Mouse (Mus musculus) CH12.LX (cell line): Measurements from ENCODE around the gene Samd10. TPM values are rescaled to one million over a fixed set of nuclear protein-coding genes. Genes with fewer than 3 reads are reported as not detected.

Source experiments
- DNase-seq: peaks from one replicate; pipeline ENCODE4 v3.0.0-alpha.2; 2013; ENCODE audit errors: extremely low read depth
- H3K27ac ChIP-seq: 2 replicates; pipeline ENCODE4 v1.5.1; 2012; ENCODE audit warnings: low read depth, mild to moderate bottlenecking, control low read depth, moderate library complexity; ENCODE audit not compliant: insufficient read depth
- H3K27me3 ChIP-seq: replicated peaks from 2 replicates; pipeline ENCODE3; 2012; ENCODE audit warnings: inconsistent platforms
- H3K36me3 ChIP-seq, 2 experiments: replicated peaks in 1 of 2; 2 replicates each; pipeline versions ENCODE3 to v1.6.1; 2012; ENCODE audit warnings: inconsistent platforms in 1 of 2, low read length in 1 of 2, mild to moderate bottlenecking in 1 of 2, mixed read lengths in 1 of 2, moderate library complexity in 1 of 2; ENCODE audit not compliant: control insufficient read depth in 1 of 2, insufficient read depth in 1 of 2
- H3K4me1 ChIP-seq, 2 experiments: 2 replicates each; pipeline ENCODE4 v1.6.1; 2012; ENCODE audit warnings: inconsistent platforms in 1 of 2, moderate library complexity in 1 of 2; ENCODE audit not compliant: insufficient read depth in 2 of 2, control insufficient read depth in 1 of 2
- H3K4me2 ChIP-seq: 2 replicates; pipeline ENCODE4 v1.6.1; 2012; ENCODE audit warnings: low read depth, mild to moderate bottlenecking, control low read depth; ENCODE audit not compliant: poor library complexity, insufficient read depth, severe bottlenecking
- H3K4me3 ChIP-seq, 3 experiments: fragments of 150-350 bp in 1 of 3; sonication (generic) in 1 of 3; replicated peaks in 1 of 3; 2 replicates each; pipeline versions ENCODE3 to v1.5.1; 2011 to 2012; ENCODE audit warnings: low read depth in 2 of 3, low read length in 2 of 3, mild to moderate bottlenecking in 2 of 3, moderate library complexity in 2 of 3, control low read depth in 1 of 3, improper control_type of control experiment in 1 of 3, inconsistent platforms in 1 of 3, mixed read lengths in 1 of 3; ENCODE audit not compliant: poor library complexity in 1 of 3
- H3K79me2 ChIP-seq: replicated peaks from 2 replicates; pipeline ENCODE4 v1.6.1; 2012; ENCODE audit warnings: mild to moderate bottlenecking, moderate library complexity; ENCODE audit not compliant: control insufficient read depth, poor library complexity, insufficient read depth, severe bottlenecking; ENCODE audit errors: extremely low read depth
- H3K9ac ChIP-seq: 2 replicates; pipeline ENCODE4 v1.6.1; 2012; ENCODE audit warnings: low read depth, mild to moderate bottlenecking, control low read depth, moderate library complexity; ENCODE audit not compliant: insufficient read depth
- H3K9me3 ChIP-seq: replicated peaks from 2 replicates; pipeline ENCODE3; 2012; ENCODE audit warnings: low read length, inconsistent platforms, mixed read lengths
- CTCF ChIP-seq, 2 experiments: IDR thresholded peaks in 1 of 2; conservative IDR thresholded peaks in 1 of 2; 2 replicates each; pipeline ENCODE4 v1.5.1; 2011 to 2012; ENCODE audit warnings: low read depth in 2 of 2, low read length in 2 of 2, improper control_type of control experiment in 1 of 2, inconsistent platforms in 1 of 2, mild to moderate bottlenecking in 1 of 2, moderate library complexity in 1 of 2
- ELF1 ChIP-seq: IDR thresholded peaks from 2 replicates; pipeline ENCODE4 v1.6.1; 2014; ENCODE audit warnings: low read depth, mild to moderate bottlenecking, inconsistent platforms, low read length, improper control_type of control experiment
- EP300 ChIP-seq: IDR thresholded peaks from 2 replicates; pipeline ENCODE4 v1.6.1; 2011; ENCODE audit warnings: low read length, improper control_type of control experiment
- HCFC1 ChIP-seq: IDR thresholded peaks from 2 replicates; pipeline ENCODE4 v1.6.1; 2012; ENCODE audit warnings: low read depth, mild to moderate bottlenecking, inconsistent platforms, low read length, improper control_type of control experiment
- KAT2A ChIP-seq: IDR thresholded peaks from 2 replicates; pipeline ENCODE4 v1.6.1; 2012; ENCODE audit warnings: low read length, improper control_type of control experiment, inconsistent platforms; ENCODE audit not compliant: insufficient replicate concordance
- MAFK ChIP-seq: IDR thresholded peaks from 2 replicates; pipeline ENCODE4 v1.6.1; 2011; ENCODE audit warnings: low read length, improper control_type of control experiment; ENCODE audit not compliant: insufficient replicate concordance
- MAZ ChIP-seq: IDR thresholded peaks from 2 replicates; pipeline ENCODE4 v1.6.1; 2012; ENCODE audit warnings: low read depth, mild to moderate bottlenecking, inconsistent platforms, low read length, improper control_type of control experiment, moderate library complexity
- NELFE ChIP-seq: IDR thresholded peaks from 2 replicates; pipeline ENCODE4 v1.6.1; 2011; ENCODE audit warnings: low read depth, low read length, improper control_type of control experiment
- NRF1 ChIP-seq: IDR thresholded peaks from 2 replicates; pipeline ENCODE4 v1.6.1; 2014; ENCODE audit warnings: low read depth, mild to moderate bottlenecking, inconsistent platforms, low read length, improper control_type of control experiment, moderate library complexity
- PAX5 ChIP-seq: IDR thresholded peaks from 2 replicates; pipeline ENCODE4 v1.6.1; 2012; ENCODE audit warnings: low read length, inconsistent platforms, mixed read lengths
- POLR2AphosphoS2 ChIP-seq: IDR thresholded peaks from 2 replicates; pipeline ENCODE4 v1.6.1; 2011; ENCODE audit warnings: low read depth, low read length, improper control_type of control experiment
- ZKSCAN1 ChIP-seq: IDR thresholded peaks from 2 replicates; pipeline ENCODE4 v1.6.1; 2012; ENCODE audit warnings: low read depth, inconsistent platforms, low read length, improper control_type of control experiment, borderline replicate concordance
- ZMIZ1 ChIP-seq: IDR thresholded peaks from 2 replicates; pipeline ENCODE4 v1.6.1; 2012; ENCODE audit warnings: low read depth, mild to moderate bottlenecking, inconsistent platforms, low read length, improper control_type of control experiment
- dilution Hi-C: fragments of 300-500 bp; cut with MboI; formaldehyde crosslinking; loops from 2 replicates; pipeline ENCODE4 v1.14.3; 2020; ENCODE audit warnings: low sequenced_read_pairs; ENCODE audit not compliant: extremely low pct_unique_long_range_greater_than_20kb, extremely low pct_ligation_motif_present
- in situ Hi-C: fragments of 300-500 bp; cut with MboI; formaldehyde crosslinking; loops from 3 replicates; pipeline ENCODE4 v1.14.3; 2019; ENCODE audit warnings: low sequenced_read_pairs, low pct_ligation_motif_present, low pct_unique_long_range_greater_than_20kb, mixed read lengths
- polyA plus RNA-seq: library from polyadenylated mRNA; unstranded; fragments of >175 nt; gene quantifications from 2 replicates; pipeline ENCODE4 v1.2.1, GENCODE M21; 2012; ENCODE audit warnings: low read depth; ENCODE audit not compliant: insufficient read length
- total RNA-seq, 2 experiments: library from RNA; depleted of rRNA; stranded (reverse); fragments of 300-350 nt in 1 of 2; fragments of >200 nt in 1 of 2; gene quantifications; 2 replicates each; pipeline ENCODE4 v1.2.3; 2012 to 2014

Gene Samd10
- total and polyA plus RNA-seq, 3 experiments, result 0.32 to 3.8 (median 0.66) TPM

GRCm38 (mm10) chr2:181582939-181583338 lies 16.1 kb downstream of the Samd10 start:
- Histone ChIP-seq H3K27ac (no peak overlapping the region), H3K4me2 (no peak overlapping the region), H3K27me3 (no peaks in the 10 kb centered on the region), H3K36me3 (peaks cover 36 to 70% of the 10 kb centered on the region in 2 experiments), H3K9me3 (no peaks in the 10 kb centered on the region), H3K9ac (no peak overlapping the region), H3K4me3 (no peak overlapping the region), H3K4me1 (peaks cover 3 to 25% of the 10 kb centered on the region in 2 experiments; a peak in 2 of 4 replicates), H3K79me2 (peaks cover 4% of the 10 kb centered on the region; the same call in 1 of the 2 replicates)
- dilution Hi-C loops, result no loop called here
- no peak for TF ChIP-seq MAFK
- no peak for TF ChIP-seq NELFE
- TF ChIP-seq MAZ, result no peak
- TF ChIP-seq NRF1, result no peak
- no peak for TF ChIP-seq HCFC1
- TF ChIP-seq POLR2AphosphoS2, result no peak
- TF ChIP-seq ZKSCAN1, result no peak
- no peak for TF ChIP-seq ELF1
- TF ChIP-seq CTCF (conservative IDR thresholded peaks at IDR 0.05 in 1 of 2, IDR thresholded peaks at IDR 0.05 in 1 of 2; ENCODE audit: low read depth in 2 of 2, low read length in 2 of 2), result no peak
- no peak for TF ChIP-seq PAX5
- DNase-seq, result no peak
- in situ Hi-C loops, result no loop called here

- H3K79me2 ChIP-seq, result peaks cover 4% of the 10 kb centered on the region; the same call in 1 of the 2 replicates
- TF ChIP-seq KAT2A, result no peak
- no peak for TF ChIP-seq ZMIZ1
- no peak for TF ChIP-seq ZKSCAN1
- no peak for TF ChIP-seq EP300
- TF ChIP-seq, all 38 proteins: peak for 0
- H3K4me1 ChIP-seq, result peaks cover 3 to 25% of the 10 kb centered on the region in 2 experiments; a peak in 2 of 4 replicates
- no peaks in the 10 kb centered on the region for H3K27me3 ChIP-seq
- H3K36me3 ChIP-seq, result peaks cover 31 to 65% of the 10 kb centered on the region in 2 experiments
- H3K4me3 ChIP-seq, result peak overlapping the region in 1 of 3 experiments; percentile 75
- H3K4me2 ChIP-seq, result peak overlapping the region; percentile 48; the same call in 1 of the 2 replicates
- 0 out of 2 replicates have a peak overlapping the region, but pooled peaks have one; percentile 93 for H3K9ac ChIP-seq
- in situ Hi-C loops (no loop called here), dilution Hi-C loops (no loop called here)
- DNase-seq, result no peak
- H3K9me3 ChIP-seq, result no peaks in the 10 kb centered on the region
- no peak overlapping the region for H3K27ac ChIP-seq
These were observed 16.7 kb downstream of the Samd10 start for GRCm38 (mm10) chr2:181582358-181582757.
